Mouse (Mus musculus) testis, postnatal 14 days (tissue): ENCODE measurements around the gene Akt3.

Source experiments
- DNase-seq: peaks from one replicate; pipeline ENCODE4 v3.0.0; 2021; ENCODE audit warnings: low spot score

The Akt3 gene

GRCm38 (mm10) chr1:177010607-177011302 is 247.2 kb downstream of the Akt3 start:
- no peak for DNase-seq

DNA sequence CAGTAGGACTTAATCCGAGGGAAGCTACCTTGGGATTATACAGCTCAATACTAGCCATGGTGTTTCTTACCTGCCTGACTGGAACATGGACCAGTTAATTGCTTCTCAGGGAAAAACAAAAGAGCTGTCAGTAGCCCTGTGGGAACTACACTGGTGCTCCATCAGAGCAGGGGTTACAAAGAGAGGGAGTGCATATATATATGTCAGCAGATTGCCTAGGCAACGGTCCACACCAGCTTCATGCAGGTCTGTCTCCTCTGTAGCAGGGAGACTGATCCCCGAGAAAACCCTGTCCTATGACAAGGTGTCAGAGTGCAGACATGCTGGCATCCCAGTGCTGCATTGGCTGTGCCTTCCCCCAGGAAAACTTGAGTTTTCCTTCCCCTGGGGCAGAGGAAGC is 248.0 kb downstream of the Akt3 start:
- no peak for DNase-seq

DNA sequence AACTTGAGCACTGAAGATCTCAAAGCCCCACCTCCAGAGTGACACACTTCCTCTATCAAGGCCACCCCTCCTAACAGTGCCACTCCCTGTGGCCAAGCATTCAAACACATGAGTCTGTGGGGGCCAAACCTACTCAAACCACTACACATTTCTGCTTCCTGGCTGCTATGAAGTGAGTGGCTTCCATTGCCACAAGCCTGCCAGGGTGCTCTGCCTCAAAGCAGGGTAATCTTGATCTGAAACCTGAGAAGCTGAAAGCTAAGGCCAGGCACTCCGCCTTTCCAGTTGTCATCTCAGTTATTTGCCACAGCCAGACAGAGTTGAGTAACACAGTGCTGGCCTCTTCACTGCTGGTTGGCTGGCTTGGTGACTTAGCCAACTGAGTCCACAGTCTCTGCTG is 249.2 kb downstream of the Akt3 start:
- no peak for DNase-seq

DNA sequence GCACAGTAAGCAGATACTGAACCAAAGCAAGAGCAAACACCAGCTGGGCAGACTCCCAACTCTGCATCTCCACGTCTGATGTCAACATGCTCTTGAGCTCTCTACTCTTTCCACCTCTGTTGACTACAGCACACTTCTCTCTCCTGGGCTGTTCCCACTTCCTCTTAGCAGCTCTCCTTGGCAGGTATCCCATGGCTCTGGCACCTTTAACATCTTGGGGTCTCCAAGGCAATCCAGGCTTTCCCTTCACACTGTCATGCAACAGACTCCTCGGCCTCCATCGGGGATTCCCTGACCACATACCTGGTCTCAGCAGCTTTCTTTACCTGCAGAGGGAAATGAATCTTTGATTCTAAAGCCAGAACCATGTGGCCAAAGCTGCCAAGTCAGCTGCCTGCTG is 250.6 kb downstream of the Akt3 start:
- no peak for DNase-seq

DNA sequence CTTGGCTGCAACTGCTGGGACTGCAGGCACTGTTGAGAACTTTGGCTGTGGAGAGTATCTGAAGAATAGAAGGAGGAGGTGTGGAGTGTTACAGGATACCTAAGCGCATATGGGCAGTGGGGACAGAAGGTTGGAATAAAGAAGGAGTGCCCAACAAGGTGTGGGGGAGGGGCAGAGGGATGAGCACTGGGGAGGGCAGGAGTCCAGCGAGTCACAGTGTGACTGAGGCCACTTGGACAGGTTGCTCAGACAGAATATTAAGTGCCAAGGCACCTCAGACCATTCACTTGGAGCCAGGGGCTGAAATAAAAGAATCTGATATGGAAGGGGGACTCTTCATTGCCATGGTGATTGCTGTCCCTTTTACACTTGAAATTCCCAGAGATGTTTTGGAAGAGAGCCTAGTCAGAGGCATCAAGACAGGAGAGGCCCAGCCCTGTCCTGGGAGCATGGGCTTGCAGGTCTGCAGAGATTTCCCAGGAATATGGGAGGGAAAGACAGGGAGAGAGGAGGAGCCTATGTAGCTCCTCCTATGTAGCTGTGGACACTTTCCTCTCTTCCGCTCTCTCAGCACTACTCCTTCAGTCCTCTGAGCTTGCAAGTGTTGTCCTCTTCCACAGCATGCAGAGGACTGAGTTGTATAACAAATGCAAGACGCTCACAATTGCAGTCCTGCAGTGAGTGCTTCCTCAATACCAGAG is 253.8 kb downstream of the Akt3 start:
- DNase-seq = no peak

- DNase-seq = no peak
These were observed 255.1 kb downstream of the Akt3 start for GRCm38 (mm10) chr1:177002951-177003350.

DNA sequence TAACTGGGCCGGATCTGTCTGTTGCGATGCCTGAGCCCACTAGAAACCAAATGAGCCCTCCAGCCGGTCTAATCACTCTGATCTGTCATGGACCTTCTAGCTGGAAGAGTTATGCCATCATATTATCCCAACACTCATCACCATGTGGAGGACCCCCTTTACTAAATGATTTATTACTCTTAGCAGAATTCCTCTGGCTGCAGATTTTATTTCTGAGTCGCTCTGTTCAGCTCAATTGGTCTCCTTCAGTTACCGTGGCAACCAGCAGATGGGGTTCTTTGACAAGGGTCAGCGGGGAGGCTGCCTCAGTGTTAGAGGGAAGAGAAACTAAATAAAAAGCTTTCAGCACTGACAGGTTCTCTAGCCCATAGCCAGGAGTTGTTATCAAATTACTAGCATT is 259.0 kb downstream of the Akt3 start:
- DNase-seq = no peak

DNA sequence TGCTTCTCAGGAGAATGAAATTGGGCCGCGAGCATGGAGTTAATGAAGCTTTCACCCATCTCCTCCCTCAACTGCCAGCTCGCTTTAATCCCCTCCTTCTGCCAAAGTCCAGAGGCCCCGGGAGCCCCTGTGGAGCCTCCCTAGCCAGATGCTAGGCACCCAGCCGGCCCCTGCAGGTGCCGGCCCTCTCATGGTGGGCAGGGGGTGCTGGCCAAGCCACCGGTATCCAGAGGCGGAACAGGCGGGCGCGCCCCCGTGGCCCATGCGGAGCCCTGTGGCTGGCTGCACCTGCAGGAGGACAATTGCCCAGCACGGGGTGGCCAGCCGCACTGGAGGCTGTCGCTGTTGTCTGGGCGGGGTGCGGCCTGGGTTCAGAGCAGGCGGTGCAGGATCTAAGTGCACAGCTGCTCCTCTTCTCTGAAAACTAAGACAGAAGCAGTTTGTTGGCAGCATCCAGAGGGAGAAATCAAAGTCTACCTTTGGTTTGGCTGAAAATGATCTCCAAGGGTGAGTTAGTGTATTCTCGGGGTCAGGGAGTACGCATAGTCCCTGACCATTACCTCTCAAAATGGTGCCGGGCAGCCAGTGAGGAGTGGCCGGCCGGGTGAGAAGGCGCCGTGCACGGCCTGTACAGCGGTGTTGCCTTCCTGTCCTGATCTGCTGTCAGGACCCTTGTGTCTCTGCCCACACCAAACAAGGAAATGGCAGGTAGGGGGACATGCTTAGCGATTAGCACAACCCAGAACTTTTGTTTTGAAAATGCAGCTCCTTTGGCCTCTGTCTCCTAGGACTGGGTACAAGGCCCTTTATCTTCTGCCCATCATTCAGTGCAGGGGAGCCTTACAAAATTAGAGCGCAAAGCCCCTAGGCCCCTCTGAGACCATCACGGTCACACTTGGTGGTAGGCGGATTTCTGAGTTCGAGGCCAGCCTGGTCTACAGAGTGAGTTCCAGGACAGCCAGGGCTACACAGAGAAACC is 260.0 kb downstream of the Akt3 start:
- DNase-seq = peak; percentile 32

DNA sequence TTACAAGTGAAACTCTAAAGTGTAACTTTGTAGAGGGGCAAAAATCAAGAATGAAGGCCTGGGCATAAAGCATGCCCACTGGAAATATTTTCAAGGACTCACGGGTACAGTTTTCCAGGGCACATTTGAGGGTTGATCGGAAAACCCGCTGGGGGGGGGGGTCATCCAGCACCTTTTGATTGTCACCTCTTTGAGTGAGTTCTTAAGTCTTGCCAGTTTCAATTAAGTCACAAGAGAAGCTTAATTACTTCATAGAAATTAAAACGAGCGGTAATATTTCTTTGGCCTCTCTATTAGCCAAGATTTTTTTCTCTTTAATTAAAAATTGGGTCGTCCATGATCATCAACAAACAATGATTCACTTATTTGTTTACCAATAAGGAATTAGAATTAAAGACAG is 260.7 kb downstream of the Akt3 start:
- DNase-seq = no peak

- no peak for DNase-seq
These were observed 261.3 kb downstream of the Akt3 start for GRCm38 (mm10) chr1:176996630-176997201.

GRCm38 (mm10) chr1:176996166-176996565 is 261.8 kb downstream of the Akt3 start:
- DNase-seq = no peak

- no peak for DNase-seq
These were observed 262.6 kb downstream of the Akt3 start for GRCm38 (mm10) chr1:176995419-176995775.

- no peak for DNase-seq
These were observed 263.1 kb downstream of the Akt3 start for GRCm38 (mm10) chr1:176994707-176995418.

- peak; percentile 47 for DNase-seq
These were observed 263.9 kb downstream of the Akt3 start for GRCm38 (mm10) chr1:176994087-176994486.

DNA sequence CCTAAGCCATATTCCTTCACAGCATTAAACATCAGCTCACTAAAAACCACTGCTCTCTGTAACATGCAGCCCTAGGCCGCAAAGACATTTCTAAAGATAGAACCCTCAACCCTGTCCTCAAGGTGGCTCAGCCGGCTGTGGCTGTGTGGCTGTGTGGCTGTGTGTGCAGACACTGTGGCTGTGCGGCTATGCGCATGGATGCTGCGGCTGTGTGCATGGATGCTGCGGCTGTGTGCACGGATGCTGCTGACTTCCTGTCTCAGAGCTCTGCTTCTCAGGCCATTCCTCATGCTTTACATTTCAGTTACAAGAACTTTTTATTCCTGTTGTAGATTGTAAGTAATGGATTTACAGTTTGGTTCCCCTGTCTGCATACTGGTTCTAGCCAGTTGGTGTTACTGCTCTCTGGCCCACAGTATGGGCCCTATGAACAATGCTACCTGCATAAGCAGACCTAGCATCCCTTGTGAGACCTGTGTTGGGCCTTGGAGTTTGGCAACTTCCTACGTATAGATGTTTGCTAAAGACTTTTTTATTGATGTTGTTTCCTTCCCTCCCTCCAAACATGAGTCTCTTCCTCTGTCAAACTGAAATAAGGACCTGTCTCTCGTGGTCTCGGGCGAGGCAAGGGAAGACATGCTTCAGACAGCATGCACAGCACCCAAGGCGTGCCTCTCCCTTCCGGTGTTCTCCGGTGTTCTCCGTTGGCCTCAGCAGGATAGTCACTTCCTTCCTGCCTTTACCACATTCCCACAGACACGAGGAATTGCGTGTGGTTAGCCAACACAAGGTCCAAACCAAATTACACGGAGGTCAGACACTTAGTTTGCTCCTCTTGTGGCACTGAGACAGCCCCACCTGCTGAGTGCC is 264.6 kb downstream of the Akt3 start:
- DNase-seq = no peak

DNA sequence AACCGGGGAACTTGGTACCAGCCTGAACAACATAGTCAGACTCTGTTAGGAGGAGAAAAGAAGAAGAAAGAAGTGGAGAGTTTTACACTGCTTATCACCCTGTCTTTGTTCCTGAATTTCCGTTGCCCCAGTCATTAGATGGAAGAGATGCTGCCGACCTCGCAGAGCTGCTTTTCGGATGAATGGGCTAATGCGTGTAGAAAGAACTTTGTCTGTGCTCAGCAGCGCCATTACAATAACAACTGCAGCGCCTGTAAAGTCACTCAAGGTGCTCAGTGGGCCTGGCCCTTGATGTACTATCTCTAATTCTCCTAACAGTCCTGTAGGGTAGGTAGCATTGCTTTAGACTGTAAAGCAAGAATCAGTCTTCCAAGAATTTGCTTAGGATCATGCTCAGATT is 265.5 kb downstream of the Akt3 start:
- DNase-seq = no peak

DNA sequence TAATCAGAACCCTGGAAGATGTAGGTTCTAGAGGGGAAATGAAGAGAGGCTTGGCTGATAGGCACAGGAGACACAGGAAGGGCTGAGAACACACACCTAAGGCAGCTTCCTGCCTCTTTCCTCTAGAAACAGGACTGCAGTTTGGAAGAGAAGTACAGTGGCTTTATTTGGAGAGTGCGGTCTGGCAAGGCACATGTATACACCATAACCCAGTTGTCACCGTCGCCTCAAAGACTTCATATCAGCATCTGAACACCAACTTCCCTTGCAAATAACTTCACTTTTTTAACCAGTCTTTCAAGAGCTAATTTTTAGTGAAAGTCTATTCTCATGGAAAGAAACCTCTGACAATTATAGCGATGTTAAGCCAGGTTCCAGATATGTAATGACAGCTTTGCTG is 266.5 kb downstream of the Akt3 start:
- DNase-seq = no peak

GRCm38 (mm10) chr1:176986990-176987740 is 270.8 kb downstream of the Akt3 start:
- no peak for DNase-seq

GRCm38 (mm10) chr1:176986275-176986674 is 271.7 kb downstream of the Akt3 start:
- no peak for DNase-seq

GRCm38 (mm10) chr1:176985691-176986090 is 272.3 kb downstream of the Akt3 start:
- no peak for DNase-seq
